Mouse (Mus musculus) erythroblast, embryonic 14.5 days (primary cell): ENCODE results near the gene Tspan7. TPM values are rescaled to one million over a fixed set of nuclear protein-coding genes. Genes with fewer than 3 reads are reported as not detected.

Experiments used
- H3K27me3 ChIP-seq: 2 replicates; pipeline ENCODE4 v1.6.1; 2012; ENCODE audit warnings: inconsistent platforms; ENCODE audit not compliant: control insufficient read depth
- H3K36me3 ChIP-seq: 2 replicates; pipeline ENCODE4 v1.6.1; 2012; ENCODE audit warnings: mild to moderate bottlenecking, inconsistent platforms; ENCODE audit not compliant: control insufficient read depth
- H3K4me1 ChIP-seq: 2 replicates; pipeline ENCODE4 v1.6.1; 2012; ENCODE audit warnings: inconsistent platforms; ENCODE audit not compliant: control insufficient read depth
- H3K4me3 ChIP-seq: replicated peaks from 2 replicates; pipeline ENCODE3; 2012; ENCODE audit warnings: moderate library complexity, mild to moderate bottlenecking, inconsistent platforms
- H3K9me3 ChIP-seq: 2 replicates; pipeline ENCODE4 v1.6.1; 2012; ENCODE audit warnings: low read length, inconsistent platforms, mixed read lengths; ENCODE audit not compliant: control insufficient read depth
- GATA1 ChIP-seq: IDR thresholded peaks from 2 replicates; pipeline ENCODE4 v1.6.1; 2012; ENCODE audit warnings: low read length, inconsistent platforms, mixed read lengths
- TAL1 ChIP-seq: IDR thresholded peaks from 3 replicates; pipeline ENCODE4 v1.6.1; 2012; ENCODE audit warnings: low read length, inconsistent platforms, mixed read lengths
- polyA plus RNA-seq: library from polyadenylated mRNA; stranded (reverse); fragments of >175 nt; gene quantifications from 2 replicates; pipeline ENCODE4 v1.2.3, GENCODE M21; 2012

The Tspan7 gene
- polyA plus RNA-seq, 1 experiment = 0.02 TPM

DNA sequence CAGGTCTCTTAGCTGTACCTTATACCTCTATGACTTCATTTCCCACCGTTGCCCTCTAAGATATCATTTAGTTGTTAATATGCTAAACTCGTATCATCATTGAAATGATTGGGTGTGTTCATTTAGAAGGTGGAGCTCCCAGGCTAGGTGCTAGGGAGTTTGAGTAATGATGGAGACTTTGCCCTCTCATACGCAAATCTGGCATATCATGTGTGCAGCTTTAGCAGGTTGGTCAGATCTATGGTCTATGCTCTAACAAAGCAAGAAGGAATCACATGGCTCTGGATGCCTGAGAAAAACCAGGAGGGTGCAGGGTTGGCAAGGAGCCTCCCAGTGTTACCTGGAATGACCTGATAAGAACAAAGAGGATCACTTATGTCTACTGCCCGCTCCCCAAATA lies 91.4 kb downstream of the Tspan7 start:
- Histone ChIP-seq H3K9me3 (0 out of 2 replicates have a peak, but pooled peaks cover 2% of the 10 kb centered on the region), H3K36me3 (no peaks in the 10 kb centered on the region), H3K4me1 (no peaks in the 10 kb centered on the region), H3K4me3 (no peak overlapping the region), H3K27me3 (no peaks in the 10 kb centered on the region)
- TF ChIP-seq GATA1 = no peak
- no peak for TF ChIP-seq TAL1

GRCm38 (mm10) chrX:10577356-10577755 lies 92.4 kb downstream of the Tspan7 start:
- Histone ChIP-seq H3K4me3 (no peak overlapping the region), H3K4me1 (no peaks in the 10 kb centered on the region), H3K27me3 (no peaks in the 10 kb centered on the region), H3K36me3 (no peaks in the 10 kb centered on the region), H3K9me3 (0 out of 2 replicates have a peak, but pooled peaks cover 2% of the 10 kb centered on the region)
- TF ChIP-seq TAL1 (no peak), GATA1 (no peak)

- Histone ChIP-seq H3K9me3 (0 out of 2 replicates have a peak, but pooled peaks cover 2% of the 10 kb centered on the region), H3K4me3 (no peak overlapping the region), H3K4me1 (no peaks in the 10 kb centered on the region), H3K36me3 (no peaks in the 10 kb centered on the region), H3K27me3 (no peaks in the 10 kb centered on the region)
- TF ChIP-seq GATA1 (no peak), TAL1 (no peak)
Observed at GRCm38 (mm10) chrX:10582731-10583130, 97.8 kb downstream of the Tspan7 start.

- Histone ChIP-seq H3K4me1 (no peaks in the 10 kb centered on the region), H3K9me3 (no peaks in the 10 kb centered on the region; the same call in 1 of the 2 replicates), H3K36me3 (no peaks in the 10 kb centered on the region), H3K27me3 (no peaks in the 10 kb centered on the region), H3K4me3 (no peak overlapping the region)
- no peak for TF ChIP-seq TAL1
- TF ChIP-seq GATA1 = no peak
Observed at GRCm38 (mm10) chrX:10592244-10592643, 107.3 kb downstream of the Tspan7 start.

DNA sequence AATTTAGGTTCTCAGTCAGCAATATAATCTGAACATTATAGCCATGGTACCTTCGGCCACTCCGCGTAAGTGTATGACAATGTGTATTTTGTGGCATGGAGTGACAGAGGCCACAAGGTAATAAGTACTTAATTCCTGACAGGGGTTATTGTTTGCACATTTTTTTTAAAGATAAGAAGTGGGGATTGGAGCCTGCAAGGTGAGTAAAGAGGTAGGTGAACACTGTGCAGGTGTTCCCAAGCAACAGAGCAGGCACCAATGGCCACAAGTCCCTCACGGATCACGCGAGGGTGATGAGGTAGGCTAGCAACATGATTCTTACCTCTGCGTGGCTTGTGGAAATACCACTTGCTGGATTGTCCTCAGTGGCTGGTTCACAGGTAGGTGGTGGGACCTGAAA lies 108.6 kb downstream of the Tspan7 start:
- Histone ChIP-seq H3K4me3 (no peak overlapping the region), H3K4me1 (no peaks in the 10 kb centered on the region), H3K36me3 (no peaks in the 10 kb centered on the region), H3K9me3 (no peaks in the 10 kb centered on the region; the same call in 1 of the 2 replicates), H3K27me3 (no peaks in the 10 kb centered on the region)
- TF ChIP-seq TAL1 (no peak), GATA1 (no peak)

DNA sequence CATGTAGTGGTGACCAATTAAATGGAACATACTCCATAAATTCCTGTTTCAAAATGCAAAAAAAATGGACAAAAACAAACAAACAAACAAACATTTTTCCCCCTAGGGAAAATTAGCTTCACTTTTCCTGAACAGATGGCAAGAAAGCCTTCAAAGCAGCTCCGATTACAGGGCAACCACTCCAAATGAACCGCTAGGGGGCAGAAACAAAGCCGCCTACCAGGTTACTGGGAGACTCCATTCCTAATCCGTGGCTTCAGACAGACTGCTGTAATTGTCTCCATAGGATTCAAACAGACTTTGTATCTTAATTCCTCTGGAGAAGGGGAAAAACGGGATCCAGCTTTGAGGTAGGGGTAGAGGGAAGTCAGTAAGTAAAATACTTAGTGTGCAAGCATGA lies 132.2 kb downstream of the Tspan7 start:
- H3K36me3 ChIP-seq = no peaks in the 10 kb centered on the region
- H3K27me3 ChIP-seq = no peaks in the 10 kb centered on the region
- H3K9me3 ChIP-seq = no peaks in the 10 kb centered on the region
- no peaks in the 10 kb centered on the region for H3K4me1 ChIP-seq
- no peak overlapping the region for H3K4me3 ChIP-seq
- no peak for TF ChIP-seq GATA1
- TF ChIP-seq TAL1 = no peak

- Histone ChIP-seq H3K36me3 (no peaks in the 10 kb centered on the region), H3K4me3 (no peak overlapping the region), H3K4me1 (no peaks in the 10 kb centered on the region), H3K27me3 (no peaks in the 10 kb centered on the region), H3K9me3 (no peaks in the 10 kb centered on the region)
- no peak for TF ChIP-seq GATA1
- no peak for TF ChIP-seq TAL1
Observed at GRCm38 (mm10) chrX:10641062-10641461, 156.1 kb downstream of the Tspan7 start.

Other genes starting within 250 kb of the Tspan7 start
- not detected in 2 replicates for gene Otc, start 232.9 kb upstream of the Tspan7 start, polyA plus RNA-seq
- gene Mid1ip1, start 229.9 kb downstream of the Tspan7 start, polyA plus RNA-seq = 15.7 and 22.5 TPM in 2 replicates